Mouse (Mus musculus) forebrain, embryonic 13.5 days (tissue): ENCODE measurements around the gene Gigyf1. TPM values are rescaled to one million over a fixed set of nuclear protein-coding genes. Genes with fewer than 3 reads are reported as not detected.

Source experiments
- ATAC-seq: fragments of 200-750 bp; cut with Nextera tagmentation; 2 replicates; pipeline ENCODE4 v1.8.0; 2017
- H3K27ac ChIP-seq: fragments of 300-500 bp; sonication (generic); 2 replicates; pipeline ENCODE4 v1.5.1; 2015; ENCODE audit warnings: inconsistent platforms, mild to moderate bottlenecking, moderate library complexity
- H3K27me3 ChIP-seq: fragments of 300-500 bp; sonication (generic); 2 replicates; pipeline ENCODE4 v1.6.1; 2015; ENCODE audit warnings: mild to moderate bottlenecking, inconsistent platforms
- H3K36me3 ChIP-seq: fragments of 300-500 bp; sonication (generic); 2 replicates; pipeline ENCODE4 v1.6.1; 2015; ENCODE audit warnings: mild to moderate bottlenecking, inconsistent platforms; ENCODE audit not compliant: poor library complexity, severe bottlenecking
- H3K4me1 ChIP-seq: fragments of 300-500 bp; sonication (generic); 2 replicates; pipeline ENCODE4 v1.6.1; 2015; ENCODE audit warnings: inconsistent platforms
- H3K4me2 ChIP-seq: fragments of 300-500 bp; sonication (generic); 2 replicates; pipeline ENCODE4 v1.6.1; 2015; ENCODE audit warnings: inconsistent platforms, mild to moderate bottlenecking, moderate library complexity
- H3K4me3 ChIP-seq: fragments of 300-500 bp; sonication (generic); 2 replicates; pipeline ENCODE4 v1.5.1; 2015; ENCODE audit warnings: mild to moderate bottlenecking, inconsistent platforms
- H3K9ac ChIP-seq: fragments of 300-500 bp; sonication (generic); 2 replicates; pipeline ENCODE4 v1.6.1; 2015; ENCODE audit warnings: mild to moderate bottlenecking, inconsistent platforms
- H3K9me3 ChIP-seq: fragments of 300-500 bp; sonication (generic); replicated peaks from 2 replicates; pipeline ENCODE4 v1.6.1; 2016; ENCODE audit warnings: inconsistent platforms
- WGBS: fragments of 180-500 bp; shearing (Covaris S2); methylation state at CpG from one replicate; pipeline ENCODE4 v1.1.7; 2015; 5-methylcytosine and 5-hydroxymethylcytosine counted together
- polyA plus RNA-seq: library from polyadenylated mRNA; unstranded; fragments of >200 nt; fragmentation: Nextera tagmentation; extraction: Ambion mirVana; gene quantifications from 2 replicates; pipeline ENCODE4 v1.2.1, GENCODE M21; 2015

Gene Gigyf1
- polyA plus RNA-seq, 1 experiment from 2014 or later, result 16.1 TPM

DNA sequence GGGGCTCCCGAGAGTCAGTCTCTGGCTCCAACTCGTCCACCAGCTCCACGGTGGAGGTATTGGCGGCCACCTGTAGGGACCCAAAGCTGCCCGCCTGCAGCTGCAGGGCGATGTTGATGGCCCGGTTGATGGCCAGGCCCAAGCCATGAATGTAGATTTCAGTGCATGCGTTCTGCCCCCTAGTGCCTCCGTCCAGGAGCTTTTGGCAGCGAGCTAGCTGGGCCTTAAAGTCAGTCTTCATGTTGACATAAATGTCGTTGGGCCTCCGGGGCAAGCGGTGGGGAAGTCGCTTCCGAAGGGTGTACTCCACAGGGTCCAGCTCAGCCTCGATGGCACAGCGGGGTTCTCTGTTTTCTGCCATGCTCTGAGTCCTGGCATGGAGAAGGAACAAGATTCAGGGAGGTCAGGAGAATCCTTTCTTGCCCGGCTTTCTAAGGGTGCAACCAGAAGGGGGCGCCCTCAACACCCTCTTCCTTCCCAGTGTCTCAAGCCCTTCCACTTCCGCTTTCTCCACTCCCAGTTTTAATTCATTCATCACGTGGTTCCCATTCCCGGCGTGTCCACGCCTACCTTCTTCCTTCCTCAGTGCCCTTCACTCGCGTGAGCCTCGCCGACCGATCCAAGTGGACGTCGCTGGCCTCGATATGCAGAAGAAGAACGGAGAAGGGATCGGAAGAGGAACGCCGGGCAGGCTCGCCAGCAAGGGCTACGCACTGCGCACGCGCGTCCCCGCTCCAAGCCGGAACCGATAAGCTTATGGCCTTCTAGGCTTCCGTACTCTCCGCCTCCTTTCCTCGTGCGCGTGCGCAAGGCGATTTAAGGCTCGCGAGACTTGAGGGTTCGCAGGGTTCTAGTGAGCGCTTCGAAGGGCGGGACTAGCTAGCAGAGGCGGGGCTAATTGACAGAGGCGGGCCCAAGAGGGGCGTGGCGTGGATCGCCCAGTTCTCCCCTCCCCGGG, 16.4 kb upstream of the Gigyf1 start, which contains the start of gene Pop7:
Gene Pop7 (minus strand): TSS at position 810 of the 958 bp plus-strand sequence.
- H3K9me3 ChIP-seq, result no peaks in the 10 kb centered on the region
- H3K4me1 ChIP-seq, result peaks cover 22% of the 10 kb centered on the region
- 2% methylated on average over 64 of the region's 64 CpGs for WGBS
- H3K4me3 ChIP-seq, result peak within 1 kb of the TSS; percentile 65
- ATAC-seq, result peak; percentile 95
- no peaks in the 10 kb centered on the region for H3K27me3 ChIP-seq
- H3K9ac ChIP-seq, result peak within 1 kb of the TSS; percentile 81
- peak within 1 kb of the TSS; percentile 96 for H3K27ac ChIP-seq
- H3K4me2 ChIP-seq, result peak within 1 kb of the TSS; percentile 80
- peaks cover 5% of the 10 kb centered on the region for H3K36me3 ChIP-seq

DNA sequence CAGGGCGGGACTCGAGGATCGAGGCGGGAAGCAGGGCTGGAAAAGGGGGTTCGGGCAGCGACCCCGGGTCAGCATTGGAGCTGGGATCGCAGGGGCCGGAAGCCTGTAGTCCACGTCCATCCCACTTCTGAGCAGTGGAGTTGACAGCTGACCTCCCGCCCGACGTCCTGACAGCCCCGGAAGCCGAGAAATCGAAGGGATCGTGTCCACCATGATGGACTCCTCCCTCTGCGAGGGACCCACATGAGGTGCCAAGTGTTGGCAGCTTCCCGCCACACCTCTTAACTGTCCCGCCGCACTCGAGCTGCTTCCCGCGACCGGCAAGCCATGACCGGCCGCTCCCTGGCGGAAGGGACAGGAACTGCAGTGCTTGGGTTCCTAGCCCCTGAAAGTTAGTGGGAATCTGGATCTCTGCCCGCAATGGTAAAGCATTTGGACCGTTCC, 15.7 kb upstream of the Gigyf1 start:
- ATAC-seq, result peak; percentile 78
- Histone ChIP-seq H3K27me3 (no peaks in the 10 kb centered on the region), H3K9me3 (no peaks in the 10 kb centered on the region), H3K9ac (peak overlapping the region; percentile 60), H3K4me3 (peak overlapping the region; percentile 65), H3K36me3 (peaks cover 5% of the 10 kb centered on the region), H3K4me2 (peak overlapping the region; percentile 64), H3K4me1 (peaks cover 22% of the 10 kb centered on the region), H3K27ac (peak overlapping the region; percentile 96)
- WGBS, result under 1% methylated on average over 29 of the region's 30 CpGs

DNA sequence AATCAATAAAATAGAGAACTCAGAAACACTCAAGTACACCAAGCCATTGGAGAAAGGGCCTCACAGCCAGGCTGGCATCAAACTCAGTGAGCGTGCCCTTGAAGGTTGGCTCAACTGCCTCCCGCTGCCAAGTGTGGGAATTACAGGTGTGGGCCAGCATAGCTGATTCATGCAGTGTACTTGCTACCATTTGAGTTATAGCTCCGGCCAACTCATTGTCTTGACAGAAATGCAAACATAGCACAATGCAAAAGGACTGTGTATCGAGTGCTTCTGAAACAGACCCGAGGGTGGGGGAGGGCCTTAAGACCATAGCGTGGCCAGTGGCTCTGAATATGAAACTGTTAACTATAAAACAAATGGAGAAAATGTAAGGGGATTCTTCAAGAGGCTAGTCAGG, 14.3 kb upstream of the Gigyf1 start:
- ATAC-seq, result no peak

DNA sequence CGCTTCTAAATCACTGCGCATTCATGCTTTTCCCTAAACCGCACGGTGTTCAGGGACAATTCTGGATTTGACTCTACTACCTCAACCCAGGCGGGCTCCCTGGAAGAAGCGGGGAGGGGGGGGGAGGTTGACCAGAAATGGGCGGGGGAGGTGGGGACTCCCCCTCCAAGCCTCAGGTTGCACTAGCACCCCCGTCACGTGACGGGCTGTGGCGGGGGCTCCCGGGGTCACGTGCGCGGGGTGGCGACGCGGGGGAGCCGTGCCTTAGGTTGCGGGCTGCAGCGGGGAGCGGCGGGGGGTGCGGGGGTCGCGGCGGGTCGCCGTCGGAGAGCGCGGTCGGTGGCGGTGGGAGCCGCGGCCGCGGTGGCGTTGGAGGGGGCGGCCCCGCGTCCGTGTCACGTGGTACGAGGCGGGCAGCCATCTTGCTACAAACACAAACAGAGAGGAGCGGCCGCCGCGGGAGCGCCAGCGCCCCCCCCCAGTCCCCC, 8.3 kb upstream of the Gigyf1 start:
- Histone ChIP-seq H3K9ac (peak overlapping the region; percentile 99), H3K4me1 (peaks cover 43% of the 10 kb centered on the region), H3K9me3 (no peaks in the 10 kb centered on the region), H3K4me3 (peak overlapping the region; percentile 97), H3K27me3 (no peaks in the 10 kb centered on the region), H3K36me3 (peaks cover 9% of the 10 kb centered on the region), H3K27ac (peak overlapping the region; percentile 89), H3K4me2 (peak overlapping the region; percentile 93)
- WGBS, result 1% methylated on average over 36 of the region's 52 CpGs
- peak; percentile 84 for ATAC-seq

More for the DNA sequence above, 14.3 kb upstream of the Gigyf1 start:
- Histone ChIP-seq H3K27ac (no peak overlapping the region), H3K27me3 (no peaks in the 10 kb centered on the region), H3K4me3 (no peak overlapping the region), H3K4me1 (peaks cover 22% of the 10 kb centered on the region), H3K36me3 (peaks cover 5% of the 10 kb centered on the region), H3K9ac (no peak overlapping the region; the same call in 1 of the 2 replicates), H3K4me2 (no peak overlapping the region), H3K9me3 (no peaks in the 10 kb centered on the region)
- 81% methylated on average over 6 of the region's 6 CpGs for whole genome bisulfite sequencing

DNA sequence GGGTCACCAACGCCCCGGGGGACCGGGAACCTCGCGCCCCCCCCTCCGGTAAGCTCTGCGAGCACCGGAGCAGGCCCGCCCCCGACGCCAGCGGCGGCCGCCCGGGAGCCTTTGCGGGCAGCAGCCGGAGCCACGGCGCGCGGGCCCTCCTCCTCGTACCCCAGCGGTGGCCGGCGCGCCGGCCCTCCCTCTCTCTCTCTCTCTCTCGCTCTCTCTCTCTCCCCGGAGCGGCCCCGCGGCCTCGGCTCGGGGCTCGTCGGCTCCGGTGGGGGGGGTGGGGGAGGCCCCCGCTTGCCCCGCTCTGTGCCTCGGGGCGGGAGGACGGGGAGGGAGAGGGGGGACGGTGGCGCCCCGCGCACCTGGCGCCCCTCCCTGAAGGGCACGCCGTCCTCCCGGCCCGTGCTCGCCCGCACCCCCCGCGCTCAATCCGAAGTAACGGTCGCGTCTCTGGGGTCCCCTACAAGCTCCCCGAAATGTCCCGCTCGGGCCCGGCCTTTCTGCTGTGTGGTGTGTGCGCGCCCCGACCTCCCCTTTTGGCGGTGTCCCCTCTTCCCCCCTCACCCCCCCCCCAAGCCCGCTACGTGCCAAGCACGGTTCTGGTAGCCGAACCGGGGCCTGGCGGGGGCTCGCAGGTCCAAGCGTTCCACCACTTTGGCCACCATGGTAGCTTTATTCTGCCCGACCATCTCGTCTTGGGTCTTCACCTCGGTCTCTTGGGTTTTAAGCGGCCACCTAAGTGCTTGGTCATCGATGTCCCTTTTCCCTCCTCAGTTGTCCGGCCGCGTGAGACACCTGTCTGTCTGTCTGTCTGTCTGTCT, 7.6 kb upstream of the Gigyf1 start:
- Histone ChIP-seq H3K9ac (peak overlapping the region; percentile 99), H3K27me3 (no peaks in the 10 kb centered on the region), H3K4me2 (peak overlapping the region; percentile 93), H3K9me3 (no peaks in the 10 kb centered on the region), H3K36me3 (peaks cover 10% of the 10 kb centered on the region), H3K4me1 (peaks cover 49% of the 10 kb centered on the region), H3K4me3 (peak overlapping the region; percentile 97), H3K27ac (peak overlapping the region; percentile 89)
- ATAC-seq, result peak; percentile 48
- WGBS, result under 1% methylated on average over 39 of the region's 83 CpGs

GRCm38 (mm10) chr5:137511706-137512105, 6.6 kb upstream of the Gigyf1 start:
- H3K9ac ChIP-seq, result peak overlapping the region; percentile 99
- H3K36me3 ChIP-seq, result peaks cover 10% of the 10 kb centered on the region
- H3K27me3 ChIP-seq, result no peaks in the 10 kb centered on the region
- H3K9me3 ChIP-seq, result no peaks in the 10 kb centered on the region
- H3K4me3 ChIP-seq, result peak overlapping the region; percentile 97
- WGBS, result 62% methylated on average over 3 of the region's 3 CpGs
- peaks cover 50% of the 10 kb centered on the region for H3K4me1 ChIP-seq
- ATAC-seq, result no peak
- H3K27ac ChIP-seq, result no peak overlapping the region
- peak overlapping the region; percentile 93 for H3K4me2 ChIP-seq

GRCm38 (mm10) chr5:137512847-137513794, 5.2 kb upstream of the Gigyf1 start:
- WGBS, result 82% methylated on average over 11 of the region's 11 CpGs
- Histone ChIP-seq H3K36me3 (peaks cover 12% of the 10 kb centered on the region), H3K27ac (peak overlapping the region; percentile 7; the same call in 1 of the 2 replicates), H3K9me3 (no peaks in the 10 kb centered on the region), H3K4me3 (peak overlapping the region; percentile 97), H3K4me2 (peak overlapping the region; percentile 93), H3K9ac (peak overlapping the region; percentile 99), H3K27me3 (no peaks in the 10 kb centered on the region), H3K4me1 (peaks cover 50% of the 10 kb centered on the region)
- ATAC-seq, result peak; percentile 16; the same call in 1 of the 2 replicates

DNA sequence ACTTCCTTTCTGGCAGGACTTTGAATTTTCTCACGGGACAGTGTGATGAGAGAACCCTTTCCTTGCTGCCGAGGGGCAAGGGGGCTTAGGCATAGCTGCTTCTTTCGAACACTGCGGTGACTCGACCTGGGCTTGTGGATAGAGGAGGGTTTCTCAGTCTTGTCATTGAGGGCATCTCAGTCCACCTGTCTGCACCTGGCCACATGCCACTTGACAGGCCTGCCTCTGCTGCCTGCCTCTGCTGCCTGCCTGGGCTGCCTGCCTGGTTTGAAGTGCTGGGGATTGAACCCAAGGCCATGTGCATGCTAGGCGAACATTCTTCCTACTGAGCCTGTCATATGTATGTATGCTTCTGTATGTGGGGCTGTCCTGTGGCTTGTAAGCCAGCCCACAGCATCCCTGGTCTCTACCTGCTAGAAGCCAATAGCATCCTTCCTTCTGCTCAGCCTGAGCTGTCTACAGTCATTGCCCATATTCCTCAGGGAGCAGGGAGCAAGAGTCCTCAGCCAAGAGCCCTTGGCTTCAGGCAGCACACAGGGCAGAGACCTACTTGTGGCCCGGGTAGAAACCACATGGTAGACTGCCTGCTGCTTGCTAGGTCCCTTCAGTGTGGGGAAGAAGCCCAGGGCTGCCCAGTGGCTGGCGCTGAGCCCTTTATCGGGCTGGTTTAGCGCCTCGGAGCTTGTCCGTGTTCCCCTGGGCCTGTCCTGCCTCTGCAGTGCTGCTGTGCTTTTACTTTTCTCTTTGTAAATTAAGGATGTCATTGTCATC, 4.2 kb upstream of the Gigyf1 start:
- no peaks in the 10 kb centered on the region for H3K9me3 ChIP-seq
- no peak for ATAC-seq
- H3K36me3 ChIP-seq, result peaks cover 22% of the 10 kb centered on the region
- H3K27me3 ChIP-seq, result no peaks in the 10 kb centered on the region
- peaks cover 50% of the 10 kb centered on the region for H3K4me1 ChIP-seq
- 84% methylated on average over 12 of the region's 12 CpGs for WGBS
- peak overlapping the region; percentile 50 for H3K9ac ChIP-seq
- no peak overlapping the region for H3K4me2 ChIP-seq
- no peak overlapping the region for H3K27ac ChIP-seq
- H3K4me3 ChIP-seq, result no peak overlapping the region

- H3K9me3 ChIP-seq, result no peaks in the 10 kb centered on the region
- 97% methylated on average over 3 of the region's 3 CpGs for WGBS
- no peak overlapping the region for H3K4me3 ChIP-seq
- no peaks in the 10 kb centered on the region for H3K27me3 ChIP-seq
- peaks cover 48% of the 10 kb centered on the region for H3K4me1 ChIP-seq
- no peak overlapping the region for H3K4me2 ChIP-seq
- no peak for ATAC-seq
- H3K27ac ChIP-seq, result no peak overlapping the region
- H3K36me3 ChIP-seq, result peaks cover 29% of the 10 kb centered on the region
- no peak overlapping the region for H3K9ac ChIP-seq
Measured at GRCm38 (mm10) chr5:137514811-137515210, 3.5 kb upstream of the Gigyf1 start.

DNA sequence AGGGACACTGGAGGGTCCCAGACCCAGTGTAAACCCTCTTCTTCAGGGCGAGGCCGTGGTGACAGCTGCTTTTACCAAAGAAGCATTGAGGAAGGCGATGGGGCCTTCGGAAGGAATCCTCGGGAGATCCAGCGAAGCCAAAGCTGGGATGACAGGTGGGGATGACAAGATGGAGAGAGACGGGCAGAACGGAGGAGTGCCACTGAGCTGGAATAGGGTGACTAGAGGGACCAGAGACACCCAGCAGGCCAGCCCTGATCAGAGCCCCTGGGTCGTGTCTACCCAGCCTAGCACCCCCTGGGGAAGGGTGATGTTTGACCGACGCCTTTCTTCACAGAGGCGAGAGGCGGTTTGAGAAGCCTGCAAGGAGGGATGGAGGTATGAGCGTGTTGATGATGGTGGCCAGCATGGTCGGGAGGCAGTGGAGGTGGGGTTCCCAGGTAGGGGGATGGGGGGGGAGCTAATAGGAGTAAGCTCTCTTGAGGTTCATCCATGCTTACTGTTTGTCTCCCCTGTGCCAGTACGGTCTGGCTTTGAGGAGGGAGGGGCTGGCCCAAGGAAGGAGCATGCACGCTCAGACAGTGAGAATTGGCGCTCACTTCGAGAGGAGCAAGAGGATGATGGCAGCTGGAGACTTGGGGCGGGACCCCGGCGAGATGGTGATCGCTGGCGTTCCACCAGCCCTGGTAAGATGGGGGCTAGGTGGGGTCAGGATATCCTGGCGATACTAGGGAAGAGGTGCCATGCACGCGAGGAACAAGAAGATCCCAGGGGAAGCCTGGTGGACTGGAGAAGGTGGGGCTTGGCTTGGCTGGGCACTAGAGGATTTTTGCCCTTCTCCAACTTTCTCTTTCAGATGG, 1.6 kb downstream of the Gigyf1 start:
- H3K4me1 ChIP-seq, result peaks cover 9% of the 10 kb centered on the region; the same call in 1 of the 2 replicates

More for the DNA sequence above, 1.6 kb downstream of the Gigyf1 start:
- Histone ChIP-seq H3K36me3 (peaks cover 73% of the 10 kb centered on the region), H3K4me3 (no peak overlapping the region), H3K27me3 (no peaks in the 10 kb centered on the region), H3K4me2 (no peak overlapping the region), H3K9me3 (no peaks in the 10 kb centered on the region), H3K27ac (no peak overlapping the region), H3K9ac (no peak overlapping the region)
- ATAC-seq, result no peak
- WGBS, result 94% methylated on average over 27 of the region's 27 CpGs
